Mouse (Mus musculus): ENCODE results near the gene Slc31a2.

The Slc31a2 gene

DNA sequence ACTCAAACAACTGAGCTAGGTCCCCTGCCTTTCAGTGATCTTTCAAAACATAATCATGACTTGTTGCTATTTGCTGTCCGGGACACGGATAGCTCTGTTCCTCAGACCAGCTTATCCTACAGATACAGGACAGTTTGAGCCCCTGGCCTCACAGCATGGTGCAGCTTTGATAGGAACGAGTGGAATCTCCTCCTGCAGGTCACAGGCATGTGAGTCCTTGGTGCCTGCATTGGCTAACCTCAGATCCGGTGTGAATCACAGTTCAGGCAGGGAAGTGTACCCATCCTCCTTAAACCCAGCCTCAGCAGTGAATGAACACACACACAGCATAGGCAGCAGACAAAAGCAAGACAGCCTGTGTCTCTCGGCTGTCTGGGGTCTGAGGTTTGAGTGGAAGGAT is 19.0 kb downstream of the Slc31a2 start:
- DNase-seq (ENCODE audit: low spot score in 2 of 2), result no peak

DNA sequence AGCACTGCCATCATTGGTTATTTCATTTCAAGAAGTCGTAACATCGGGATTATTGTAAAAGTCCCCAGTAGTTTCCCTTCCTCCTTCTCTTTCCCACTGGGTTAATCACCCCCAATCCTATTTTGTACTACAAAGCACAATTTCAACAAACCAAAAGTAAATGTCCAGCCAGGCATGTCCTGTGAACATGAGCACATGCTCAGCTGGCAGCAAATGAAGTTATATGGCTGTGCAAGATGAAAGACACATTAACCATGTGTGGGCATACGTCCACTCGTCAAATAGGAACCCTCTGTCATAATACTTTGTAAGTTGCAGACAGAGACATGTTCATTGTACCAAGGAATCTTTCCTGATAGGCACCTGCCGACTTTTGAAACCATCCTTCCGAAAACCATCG is 20.6 kb downstream of the Slc31a2 start:
- DNase-seq (ENCODE audit: low spot score in 2 of 2), result no peak

DNA sequence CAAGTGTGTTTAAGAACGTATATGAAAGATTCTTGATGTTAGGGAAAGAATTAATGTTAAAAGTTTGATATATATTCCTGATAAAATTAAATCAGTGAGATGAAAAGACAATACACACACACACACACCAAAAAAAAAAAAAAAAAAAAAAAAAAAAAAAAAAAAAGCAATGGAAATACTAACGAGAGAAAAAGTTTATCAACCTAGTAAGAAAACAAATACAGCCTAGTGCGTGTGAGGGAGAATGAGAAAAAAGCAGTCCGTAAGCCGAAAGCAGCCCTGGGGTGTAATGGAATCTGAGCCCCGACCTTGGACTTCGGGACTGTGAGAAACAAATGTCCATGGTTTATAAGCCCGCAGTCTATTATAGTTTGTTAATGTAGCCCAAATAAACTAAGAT is 23.2 kb downstream of the Slc31a2 start:
- DNase-seq (ENCODE audit: low spot score in 2 of 2), result no peak

DNA sequence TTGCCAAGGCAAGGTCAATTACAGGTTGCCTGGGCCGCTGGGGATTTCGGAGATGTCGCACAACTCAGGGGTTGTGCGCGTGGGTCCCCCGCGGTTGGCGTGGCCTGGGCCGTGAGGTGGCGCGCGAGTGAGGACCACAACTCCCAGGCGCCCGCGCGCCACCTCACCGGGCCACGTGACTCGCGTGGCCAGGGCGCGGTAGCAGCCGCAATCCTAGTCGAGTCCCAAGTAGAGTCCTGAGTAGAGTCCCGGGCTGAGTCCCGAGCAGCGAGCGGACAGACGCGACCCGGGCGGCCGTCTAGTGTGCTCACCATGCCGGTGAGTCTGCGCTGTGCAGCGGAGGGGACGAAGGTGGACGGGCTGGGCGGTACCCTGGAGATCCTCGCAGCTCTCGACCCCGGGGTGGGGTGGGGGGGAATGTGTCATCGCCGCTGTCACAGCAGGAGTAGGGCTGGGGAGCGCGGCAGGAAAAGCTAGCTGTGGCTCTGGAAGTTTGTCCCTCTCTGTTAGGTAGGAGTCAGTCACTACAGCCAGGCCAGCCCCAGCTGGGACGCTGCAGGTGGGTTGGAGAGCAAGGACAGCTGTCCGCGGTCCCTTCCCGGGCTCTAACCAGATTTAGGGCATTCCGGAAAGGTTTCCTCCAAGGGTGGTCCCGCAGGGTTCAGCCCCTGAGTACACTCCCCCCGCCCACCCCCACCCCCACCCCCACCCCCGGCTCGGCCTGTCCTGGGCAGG is 24.1 kb downstream of the Slc31a2 start:
- DNase-seq (ENCODE audit: low spot score in 2 of 2), result peak; percentile 63 to 65

DNA sequence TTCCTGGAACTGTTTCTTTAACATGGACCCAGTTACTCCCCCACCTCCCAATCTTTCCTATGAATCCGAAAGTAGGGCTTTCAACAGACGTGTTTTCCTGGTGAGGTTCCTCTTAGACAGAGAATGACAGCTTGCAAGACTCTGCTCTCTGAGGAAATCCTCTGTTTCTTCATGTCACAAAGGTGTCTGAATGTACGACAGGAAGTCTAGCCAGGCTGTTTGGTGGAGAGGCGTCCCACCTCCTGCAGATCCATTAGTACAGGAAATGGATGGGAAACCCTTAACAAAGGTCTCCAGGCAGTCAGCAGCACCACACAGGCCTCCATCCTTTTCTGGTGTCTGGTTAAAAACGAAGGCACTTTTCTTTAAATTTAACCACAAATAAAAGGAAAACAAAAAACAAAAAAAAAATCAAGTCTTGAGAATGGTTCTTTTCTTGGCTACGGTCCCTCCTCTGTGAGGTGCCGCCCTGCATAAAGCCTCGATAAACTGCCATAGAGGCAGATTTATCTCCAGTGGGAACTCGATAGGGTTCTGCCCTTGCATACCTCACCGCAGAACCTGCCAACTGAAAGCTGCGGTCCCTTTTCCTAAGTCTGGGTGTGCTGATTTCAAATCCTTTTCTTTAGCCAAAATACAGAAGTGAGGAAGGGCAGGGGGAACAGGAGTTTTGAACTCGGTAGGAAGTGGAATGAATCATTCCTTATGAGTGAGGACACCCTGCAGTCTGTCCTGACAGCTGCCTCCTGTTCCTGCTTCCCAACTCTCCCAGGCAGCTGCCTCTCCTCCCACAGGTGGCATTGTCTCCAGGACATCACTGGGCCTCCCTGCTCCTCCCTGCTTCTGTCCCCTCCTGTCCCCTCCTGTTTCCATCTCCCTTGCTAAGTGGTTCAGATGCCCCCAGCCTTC is 24.9 kb downstream of the Slc31a2 start:
- no peak for DNase-seq (ENCODE audit: low spot score in 2 of 2)

DNA sequence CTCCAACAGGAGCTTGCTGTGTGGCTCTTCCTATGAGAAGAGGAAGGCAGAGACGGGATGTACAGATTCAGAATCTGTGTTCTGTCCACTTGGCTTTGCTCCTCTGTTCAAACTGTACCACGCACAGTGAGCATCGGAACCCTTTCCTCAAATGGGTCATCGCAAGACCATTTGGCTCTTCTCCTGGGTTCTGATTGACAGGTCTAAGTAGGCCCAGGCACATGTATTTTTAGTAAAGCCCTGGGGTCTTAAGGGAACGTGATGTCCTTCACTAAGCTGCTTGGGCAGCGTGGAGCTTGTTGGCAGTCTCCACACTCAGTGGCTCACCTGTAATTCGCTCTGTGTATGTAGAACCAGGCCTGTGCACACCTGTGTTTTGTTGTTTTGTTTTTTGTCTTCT is 26.9 kb downstream of the Slc31a2 start:
- DNase-seq (ENCODE audit: low spot score in 2 of 2), result no peak

DNA sequence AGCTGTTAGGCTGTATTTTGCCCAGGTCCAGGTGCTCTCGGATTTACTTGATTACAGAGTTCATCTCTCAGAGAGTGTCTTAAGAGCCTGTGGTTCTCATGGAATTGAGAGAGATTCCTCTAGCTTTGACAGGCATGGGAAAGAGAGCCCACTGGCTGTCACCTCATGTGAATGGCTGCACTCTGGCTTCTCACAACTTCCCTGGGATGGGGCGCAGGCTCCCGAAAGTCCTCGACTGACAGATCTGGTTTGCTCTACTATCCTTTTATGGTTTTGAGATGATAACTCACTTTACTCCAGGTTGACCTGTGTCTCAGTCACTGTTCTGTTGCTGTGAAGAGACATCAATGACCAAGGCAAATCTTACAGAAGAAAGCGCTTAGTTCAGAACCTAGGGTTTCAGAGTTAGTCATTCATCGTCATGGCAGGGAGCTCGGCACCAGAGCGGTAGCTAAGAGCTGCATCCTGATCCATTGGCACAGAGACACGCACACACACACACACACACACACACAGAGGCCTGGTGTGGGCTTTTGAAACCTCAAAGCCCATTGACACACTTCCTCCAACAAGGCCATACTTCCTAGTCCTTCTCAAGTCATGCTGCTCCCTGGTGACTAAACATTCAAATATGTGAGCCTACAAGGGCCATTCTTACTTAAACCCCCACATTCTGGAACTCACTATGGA is 28.6 kb downstream of the Slc31a2 start:
- no peak for DNase-seq (ENCODE audit: low spot score in 2 of 2)

DNA sequence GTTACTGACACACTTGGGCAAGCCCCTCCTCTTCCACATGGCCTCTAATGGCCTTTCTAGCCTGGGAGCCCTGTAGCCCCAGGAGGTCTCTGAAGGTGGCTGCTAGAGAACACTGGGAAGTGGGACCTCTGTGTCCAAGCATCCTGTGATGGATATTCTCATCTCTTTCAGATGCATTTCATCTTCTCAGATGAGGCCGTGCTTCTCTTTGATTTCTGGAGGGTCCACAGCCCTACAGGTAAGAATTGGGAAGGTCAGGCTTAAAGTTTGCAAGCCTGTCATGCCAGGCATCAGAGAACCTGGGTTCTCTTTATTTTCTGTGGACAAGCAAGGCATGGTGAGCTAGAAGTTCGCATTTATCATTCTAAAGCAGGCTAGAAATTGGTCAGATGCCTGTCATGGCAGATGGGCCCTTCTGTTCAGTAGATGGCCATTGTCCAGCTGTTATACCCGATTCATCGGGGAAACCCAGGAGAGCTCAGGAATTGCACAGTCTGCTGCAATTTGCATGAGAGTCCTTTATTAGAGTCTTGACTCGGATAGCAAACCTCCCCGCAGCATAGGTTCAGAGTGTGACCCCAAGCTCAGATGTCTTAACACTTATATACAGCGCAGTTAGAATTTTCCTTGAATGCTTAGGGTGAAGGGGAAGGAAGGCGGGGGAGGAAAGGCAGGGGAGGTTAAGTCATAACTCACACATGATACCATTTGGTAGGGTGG is 30.3 kb downstream of the Slc31a2 start:
- DNase-seq (ENCODE audit: low spot score in 2 of 2), result no peak

DNA sequence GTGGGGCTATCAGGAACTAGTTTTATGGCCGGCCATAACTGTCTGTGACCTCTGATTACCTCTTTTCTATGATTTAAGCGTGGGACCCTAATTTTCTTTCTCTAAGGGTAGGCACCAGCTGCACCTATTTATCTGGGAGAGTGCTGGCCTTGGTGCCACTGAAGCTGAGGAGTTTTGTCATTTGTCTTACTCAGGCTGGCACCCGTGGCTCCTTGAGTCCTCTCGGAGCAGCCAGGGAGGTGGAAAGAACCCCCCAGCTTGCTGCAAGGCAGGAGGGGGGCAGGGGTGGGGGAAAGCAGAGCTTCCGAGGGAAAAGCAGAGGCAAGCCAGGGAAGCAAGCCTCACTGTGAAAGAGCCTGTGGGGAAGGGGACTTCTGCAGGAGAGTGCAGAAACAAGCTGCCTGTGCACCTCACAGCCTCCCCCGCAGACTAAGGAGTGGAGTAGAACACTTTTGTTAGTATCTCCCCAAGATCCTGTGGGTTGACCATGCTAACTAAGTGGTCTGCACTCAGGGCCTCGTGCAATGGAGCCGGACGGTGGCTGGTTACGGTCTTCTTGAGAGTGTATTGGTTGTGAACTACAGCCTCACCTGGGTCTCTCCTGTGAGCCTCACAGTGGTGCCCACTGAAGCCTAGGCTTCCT is 31.0 kb downstream of the Slc31a2 start:
- DNase-seq (ENCODE audit: low spot score in 2 of 2), result no peak

DNA sequence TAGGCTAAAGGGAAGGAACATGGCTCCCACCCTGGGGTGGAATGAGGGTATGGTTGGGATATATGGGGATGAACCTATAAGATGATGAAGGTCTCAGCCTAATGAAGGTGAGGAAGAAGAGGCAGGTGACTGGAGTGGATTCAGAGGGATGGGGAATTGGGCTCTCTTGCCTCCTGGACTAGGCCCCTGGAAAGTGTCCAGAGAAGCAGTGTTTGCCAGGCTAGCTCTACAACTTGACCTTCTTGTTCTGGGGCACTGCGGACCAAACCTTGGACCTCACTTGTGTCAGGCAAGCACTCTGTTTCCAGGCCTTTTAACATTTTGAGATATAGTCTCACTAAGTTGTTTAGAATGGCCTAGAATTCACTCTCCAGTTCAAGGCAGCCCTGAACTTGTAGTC is 32.4 kb downstream of the Slc31a2 start:
- no peak for DNase-seq (ENCODE audit: low spot score in 2 of 2)

DNA sequence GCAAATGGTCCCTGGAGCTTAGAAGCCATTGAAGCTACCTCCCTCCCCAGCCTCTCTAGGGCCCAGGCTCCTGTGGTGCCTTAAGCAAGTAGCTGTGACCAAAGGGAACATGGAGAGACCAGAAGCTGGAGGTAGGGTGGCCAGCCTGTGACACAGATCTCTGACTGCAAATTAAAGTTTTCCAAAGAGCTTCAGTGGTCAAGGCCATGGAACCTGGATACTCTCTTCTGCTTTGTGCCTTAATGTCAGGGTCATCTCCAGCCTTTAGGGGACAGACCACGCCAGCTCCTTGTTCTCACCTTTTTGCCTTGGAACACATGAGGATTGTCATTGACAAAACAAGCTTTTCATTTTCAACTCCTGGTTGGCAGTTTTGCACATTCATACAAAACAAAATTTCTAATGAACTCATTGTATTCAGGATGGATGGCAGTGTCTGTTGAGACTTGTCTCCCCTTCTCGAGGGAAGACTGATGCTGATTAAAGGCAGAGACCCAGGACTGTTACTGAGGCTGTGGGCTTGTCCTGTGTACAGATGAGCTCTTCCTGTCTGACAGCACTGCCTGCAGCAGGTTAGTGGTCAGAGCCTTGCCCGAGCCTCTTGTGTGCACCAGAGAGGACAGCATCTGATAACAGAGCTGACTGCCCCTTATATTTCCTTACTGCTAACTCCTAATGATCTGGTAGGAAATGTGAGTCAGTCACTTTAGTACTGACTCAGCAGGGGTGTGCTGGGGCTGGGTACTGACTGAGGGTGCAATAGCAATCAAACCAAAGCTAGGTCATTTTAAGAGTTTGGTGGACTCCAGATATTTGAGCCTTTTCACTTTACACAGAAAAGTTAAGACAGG is 35.1 kb downstream of the Slc31a2 start:
- DNase-seq (ENCODE audit: low spot score in 2 of 2), result no peak

DNA sequence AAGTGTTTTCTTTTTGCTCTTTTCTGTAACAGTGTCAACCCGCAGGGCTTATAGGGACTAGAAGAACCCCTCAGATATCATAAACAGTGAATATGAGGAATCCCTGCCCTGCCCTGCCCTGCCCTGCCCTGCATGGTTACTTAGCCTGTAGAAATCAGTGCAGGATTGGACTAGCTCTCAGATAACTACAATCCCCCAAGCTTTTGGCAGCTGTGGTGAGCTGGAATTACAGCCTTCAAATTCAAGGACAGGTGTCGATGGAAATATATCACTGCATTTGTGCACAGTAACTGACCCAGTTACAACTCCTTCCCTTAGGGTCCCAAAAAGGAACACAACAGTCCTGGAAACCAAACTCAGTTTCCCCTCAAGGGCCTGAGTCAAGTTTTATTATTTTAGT is 37.6 kb downstream of the Slc31a2 start:
- no peak for DNase-seq (ENCODE audit: low spot score in 2 of 2)

DNA sequence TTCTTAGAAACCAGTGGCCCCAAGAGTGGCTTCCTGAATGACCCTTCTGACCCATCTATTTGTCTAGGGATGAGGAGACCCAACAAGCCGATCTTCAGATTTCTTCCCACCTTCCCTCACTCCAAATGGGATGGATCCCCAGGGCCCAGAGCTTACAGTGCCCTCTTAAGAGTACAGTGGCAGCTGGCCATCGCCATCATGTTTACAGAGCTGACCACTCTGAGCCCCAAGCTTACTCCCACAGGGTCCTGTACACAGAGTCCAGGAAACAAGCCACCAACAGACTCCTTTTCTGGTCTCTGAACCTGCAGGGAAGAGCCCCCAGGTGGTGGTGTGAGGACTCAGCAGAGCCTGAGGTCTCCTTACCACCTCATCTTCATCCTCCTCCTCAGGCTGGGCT is 40.4 kb downstream of the Slc31a2 start:
- no peak for DNase-seq (ENCODE audit: low spot score in 2 of 2)

DNA sequence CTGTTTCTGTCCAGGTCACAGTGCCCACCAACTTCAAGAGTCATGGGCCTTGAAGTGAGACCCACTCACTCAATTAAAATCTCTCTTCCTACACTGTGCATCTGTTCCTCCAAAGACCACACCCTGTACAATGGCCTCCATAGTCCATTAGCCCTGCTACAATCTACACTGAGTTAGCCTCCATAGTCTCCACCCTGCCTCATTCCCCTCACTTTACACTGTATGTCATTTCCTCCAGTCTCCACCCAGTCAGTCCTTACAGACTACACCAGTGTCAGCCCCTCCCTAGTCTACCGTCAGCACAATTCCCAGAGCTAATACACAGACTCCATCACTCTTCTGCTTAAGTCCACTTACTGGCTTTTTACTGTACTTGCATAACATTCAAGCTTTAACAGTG is 40.9 kb downstream of the Slc31a2 start:
- DNase-seq (ENCODE audit: low spot score in 2 of 2), result no peak

DNA sequence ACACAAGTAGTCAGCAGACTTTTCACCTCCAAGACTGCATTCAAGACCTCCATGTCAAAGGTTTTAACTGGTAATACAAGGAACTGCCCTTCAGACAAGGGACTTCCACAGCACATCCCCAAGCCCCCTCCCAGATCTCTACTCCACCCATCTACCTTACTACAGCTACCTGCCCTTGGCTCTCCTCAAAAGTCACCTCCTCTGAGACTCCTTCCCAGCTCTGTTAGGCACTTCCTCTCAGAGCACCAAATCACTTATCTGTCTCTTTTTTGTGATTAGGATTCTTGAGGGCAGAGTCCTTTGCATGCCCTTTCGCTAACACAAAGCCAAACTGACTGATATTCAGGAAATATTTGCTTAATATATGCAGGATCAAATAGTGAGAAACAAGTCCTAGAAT is 43.9 kb downstream of the Slc31a2 start:
- DNase-seq (ENCODE audit: low spot score in 2 of 2), result no peak

DNA sequence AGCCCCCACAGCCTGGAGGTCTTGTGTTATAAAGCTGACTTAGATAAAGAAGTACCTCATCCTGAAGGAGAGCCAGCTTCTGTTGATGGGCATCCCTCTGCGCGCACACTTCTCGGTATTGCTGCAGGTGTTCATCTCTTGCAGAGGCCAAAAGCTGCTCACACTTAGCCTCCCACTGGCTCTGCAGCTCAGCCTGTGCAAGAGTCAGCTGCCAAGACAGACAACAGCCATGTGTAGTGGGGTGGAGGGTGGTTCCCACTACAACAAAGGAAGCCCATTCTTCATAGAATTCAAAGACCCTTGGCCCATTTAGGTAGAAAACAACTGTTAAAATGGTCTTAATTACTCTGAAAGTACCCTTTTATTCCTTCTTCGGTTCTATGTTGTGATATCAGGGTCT is 44.5 kb downstream of the Slc31a2 start:
- no peak for DNase-seq (ENCODE audit: low spot score in 2 of 2)

DNA sequence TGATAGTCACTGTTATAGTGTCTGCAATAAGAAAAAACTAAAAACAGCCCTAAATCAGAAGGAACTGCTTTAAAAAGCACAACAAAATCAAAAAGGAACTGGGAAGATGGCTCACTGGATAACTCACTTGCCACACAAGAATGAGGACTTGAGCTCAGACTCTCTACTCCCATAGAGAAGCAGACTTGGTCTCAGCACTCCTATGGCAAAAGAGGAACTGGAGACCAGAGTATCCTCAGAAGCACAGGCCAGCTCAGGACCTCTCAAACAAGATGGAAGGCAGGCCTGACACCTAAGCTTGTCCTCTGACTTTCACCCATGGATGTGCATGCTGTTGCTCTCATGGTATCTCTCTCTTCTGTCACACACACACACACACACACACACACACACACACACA is 46.0 kb downstream of the Slc31a2 start:
- no peak for DNase-seq (ENCODE audit: low spot score in 2 of 2)

DNA sequence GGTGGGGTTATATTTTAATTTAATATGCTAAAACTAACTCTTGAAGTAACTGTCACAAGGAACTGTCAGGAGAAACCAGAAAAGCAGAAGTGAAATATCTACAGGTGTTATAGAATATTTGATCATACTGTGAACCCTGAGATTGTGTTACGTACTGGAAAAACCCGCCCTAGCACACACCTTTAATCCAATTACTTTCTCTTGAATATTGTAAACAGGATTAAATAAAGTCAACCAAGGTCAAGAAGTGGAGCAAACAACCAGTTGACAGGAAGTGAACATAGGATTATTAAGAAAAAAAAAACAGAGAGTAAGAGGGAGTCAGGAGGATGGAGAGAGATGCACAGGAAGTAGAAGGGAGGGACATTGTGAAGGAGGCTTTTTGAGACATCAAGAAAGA is 50.5 kb downstream of the Slc31a2 start:
- no peak for DNase-seq (ENCODE audit: low spot score in 2 of 2)

DNA sequence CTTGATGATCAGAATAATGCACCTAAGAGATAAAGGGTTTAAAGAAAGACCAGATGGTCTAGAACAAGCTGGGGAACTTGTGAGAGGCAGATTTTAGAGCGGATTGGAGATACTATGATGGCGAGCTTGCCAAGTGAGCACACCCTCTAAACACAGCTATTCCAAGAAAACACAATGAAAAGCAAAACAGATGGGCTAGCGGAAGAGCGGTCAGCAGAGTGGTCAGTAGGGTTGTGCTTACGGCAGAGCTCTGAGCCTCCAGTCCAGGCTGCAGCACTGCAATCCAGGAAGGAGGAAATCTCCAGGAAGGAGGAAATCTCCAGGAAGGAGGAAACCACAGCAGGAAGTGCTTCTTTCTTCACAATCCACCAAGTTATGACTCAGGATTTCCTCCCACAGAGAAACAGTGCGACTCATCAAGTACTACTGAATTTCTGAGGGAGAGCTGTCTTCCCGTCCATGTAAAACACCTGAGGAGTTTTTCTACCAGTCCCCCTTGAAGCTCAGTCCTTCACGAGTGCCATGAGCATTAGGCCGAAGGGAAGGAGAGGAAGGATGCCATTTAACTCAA is 51.4 kb downstream of the Slc31a2 start:
- DNase-seq (ENCODE audit: low spot score in 2 of 2), result no peak

DNA sequence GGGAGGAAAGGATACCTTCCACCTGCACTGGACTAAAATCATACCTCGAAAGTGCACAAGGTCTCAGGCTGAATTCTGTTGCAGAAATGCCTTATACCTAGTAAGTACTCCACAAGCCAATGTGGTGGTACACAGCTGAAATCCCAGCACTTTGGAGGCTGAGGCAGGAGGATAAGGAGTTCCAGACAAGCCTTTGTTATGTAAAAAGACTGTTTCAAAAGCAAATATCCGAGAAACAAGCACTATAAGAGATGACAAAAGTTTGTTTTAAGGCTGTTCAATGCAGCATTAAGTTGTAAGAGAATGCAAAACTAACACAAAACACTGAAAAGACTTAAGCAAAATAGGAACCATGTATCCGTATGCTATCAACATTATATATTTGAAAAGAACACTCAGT is 52.2 kb downstream of the Slc31a2 start:
- DNase-seq (ENCODE audit: low spot score in 2 of 2), result no peak
